Mouse (Mus musculus): ENCODE measurements around the gene Mms22l. TPM values are rescaled to one million over a fixed set of nuclear protein-coding genes. Genes with fewer than 3 reads are reported as not detected.

Gene Mms22l
- polyA plus RNA-seq, 1 experiment from 2014 or later = 15.3 TPM

- no peak overlapping the region for H3K9ac ChIP-seq (replicated peaks)
- no peaks in the 10 kb centered on the region for H3K9me3 ChIP-seq
- no peak overlapping the region for H3K4me2 ChIP-seq (replicated peaks)
- H3K27ac ChIP-seq = no peak overlapping the region
- 0 out of 2 replicates have a peak, but pooled peaks cover 7% of the 10 kb centered on the region for H3K36me3 ChIP-seq
- no peak for ATAC-seq
- no peaks in the 10 kb centered on the region for H3K27me3 ChIP-seq
- 98% methylated on average over 5 of the region's 5 CpGs for WGBS
- H3K4me3 ChIP-seq (replicated peaks) = no peak overlapping the region
- H3K4me1 ChIP-seq (replicated peaks) = no peaks in the 10 kb centered on the region
These were observed 81.3 kb downstream of the Mms22l start for GRCm38 (mm10) chr4:24577594-24577993.

- H3K4me2 ChIP-seq (replicated peaks) = no peak overlapping the region
- no peak for ATAC-seq
- H3K4me3 ChIP-seq (replicated peaks) = no peak overlapping the region
- H3K27ac ChIP-seq = no peak overlapping the region
- H3K27me3 ChIP-seq = no peaks in the 10 kb centered on the region
- 90% methylated on average over 1 of the region's 1 CpGs for WGBS
- 0 out of 2 replicates have a peak, but pooled peaks cover 3% of the 10 kb centered on the region for H3K36me3 ChIP-seq
- H3K4me1 ChIP-seq (replicated peaks) = no peaks in the 10 kb centered on the region
- H3K9ac ChIP-seq (replicated peaks) = no peak overlapping the region
- no peaks in the 10 kb centered on the region for H3K9me3 ChIP-seq
These were observed 86.0 kb downstream of the Mms22l start for GRCm38 (mm10) chr4:24582295-24582694.

GRCm38 (mm10) chr4:24583997-24584396 is 87.7 kb downstream of the Mms22l start:
- Histone ChIP-seq H3K36me3 (peaks cover 9% of the 10 kb centered on the region; the same call in 1 of the 2 replicates), H3K27me3 (no peaks in the 10 kb centered on the region), H3K9me3 (no peaks in the 10 kb centered on the region), H3K4me3 (replicated peaks) (no peak overlapping the region), H3K27ac (no peak overlapping the region), H3K4me2 (replicated peaks) (no peak overlapping the region), H3K9ac (replicated peaks) (no peak overlapping the region), H3K4me1 (replicated peaks) (no peaks in the 10 kb centered on the region)
- ATAC-seq = no peak
- 38% methylated on average over 3 of the region's 3 CpGs for WGBS

GRCm38 (mm10) chr4:24594824-24595223 is 98.6 kb downstream of the Mms22l start:
- Histone ChIP-seq H3K9ac (replicated peaks) (no peak overlapping the region), H3K4me1 (replicated peaks) (no peaks in the 10 kb centered on the region), H3K4me3 (replicated peaks) (no peak overlapping the region), H3K27ac (no peak overlapping the region), H3K36me3 (no peaks in the 10 kb centered on the region), H3K27me3 (no peaks in the 10 kb centered on the region), H3K4me2 (replicated peaks) (no peak overlapping the region), H3K9me3 (no peaks in the 10 kb centered on the region)
- ATAC-seq = no peak

GRCm38 (mm10) chr4:24596942-24597611 is 100.8 kb downstream of the Mms22l start:
- WGBS = 94% methylated on average over 6 of the region's 6 CpGs
- H3K27ac ChIP-seq = no peak overlapping the region
- no peak for ATAC-seq
- no peak overlapping the region for H3K4me3 ChIP-seq (replicated peaks)
- no peaks in the 10 kb centered on the region for H3K4me1 ChIP-seq (replicated peaks)
- H3K4me2 ChIP-seq (replicated peaks) = no peak overlapping the region
- no peak overlapping the region for H3K9ac ChIP-seq (replicated peaks)
- H3K36me3 ChIP-seq = 0 out of 2 replicates have a peak, but pooled peaks cover 4% of the 10 kb centered on the region
- H3K27me3 ChIP-seq = no peaks in the 10 kb centered on the region
- no peaks in the 10 kb centered on the region for H3K9me3 ChIP-seq

- Histone ChIP-seq H3K27ac (no peak overlapping the region), H3K36me3 (peaks cover 7% of the 10 kb centered on the region; the same call in 1 of the 2 replicates)
- ATAC-seq = no peak
These were observed 102.4 kb downstream of the Mms22l start for GRCm38 (mm10) chr4:24598637-24599036.

GRCm38 (mm10) chr4:24601711-24602110 is 105.5 kb downstream of the Mms22l start:
- no peak overlapping the region for H3K4me3 ChIP-seq (replicated peaks)

More at GRCm38 (mm10) chr4:24598637-24599036, 102.4 kb downstream of the Mms22l start:
- 87% methylated on average over 1 of the region's 1 CpGs for WGBS
- Histone ChIP-seq H3K9me3 (no peaks in the 10 kb centered on the region), H3K9ac (replicated peaks) (no peak overlapping the region), H3K4me2 (replicated peaks) (no peak overlapping the region), H3K27me3 (no peaks in the 10 kb centered on the region), H3K4me3 (replicated peaks) (no peak overlapping the region), H3K4me1 (replicated peaks) (no peaks in the 10 kb centered on the region)

GRCm38 (mm10) chr4:24609085-24609484 is 112.8 kb downstream of the Mms22l start:
- 90% methylated on average over 3 of the region's 3 CpGs for WGBS
- no peak for ATAC-seq
- no peak overlapping the region for H3K4me3 ChIP-seq (replicated peaks)

More at GRCm38 (mm10) chr4:24601711-24602110, 105.5 kb downstream of the Mms22l start:
- no peaks in the 10 kb centered on the region for H3K9me3 ChIP-seq
- WGBS = 90% methylated on average over 6 of the region's 6 CpGs
- no peak overlapping the region for H3K27ac ChIP-seq
- H3K27me3 ChIP-seq = no peaks in the 10 kb centered on the region
- no peak overlapping the region for H3K4me2 ChIP-seq (replicated peaks)
- no peak overlapping the region for H3K9ac ChIP-seq (replicated peaks)
- no peaks in the 10 kb centered on the region for H3K4me1 ChIP-seq (replicated peaks)
- H3K36me3 ChIP-seq = peaks cover 7% of the 10 kb centered on the region; the same call in 1 of the 2 replicates
- no peak for ATAC-seq

GRCm38 (mm10) chr4:24609564-24609963 is 113.3 kb downstream of the Mms22l start:
- Histone ChIP-seq H3K4me2 (replicated peaks) (no peak overlapping the region), H3K9ac (replicated peaks) (no peak overlapping the region), H3K27ac (no peak overlapping the region), H3K4me3 (replicated peaks) (no peak overlapping the region), H3K36me3 (no peaks in the 10 kb centered on the region), H3K9me3 (no peaks in the 10 kb centered on the region), H3K27me3 (no peaks in the 10 kb centered on the region), H3K4me1 (replicated peaks) (no peaks in the 10 kb centered on the region)
- 94% methylated on average over 2 of the region's 2 CpGs for WGBS
- no peak for ATAC-seq

More at GRCm38 (mm10) chr4:24609085-24609484, 112.8 kb downstream of the Mms22l start:
- H3K36me3 ChIP-seq = no peaks in the 10 kb centered on the region
- no peaks in the 10 kb centered on the region for H3K4me1 ChIP-seq (replicated peaks)
- no peak overlapping the region for H3K4me2 ChIP-seq (replicated peaks)
- no peak overlapping the region for H3K27ac ChIP-seq
- no peaks in the 10 kb centered on the region for H3K9me3 ChIP-seq
- no peaks in the 10 kb centered on the region for H3K27me3 ChIP-seq
- H3K9ac ChIP-seq (replicated peaks) = no peak overlapping the region

GRCm38 (mm10) chr4:24620005-24620404 is 123.8 kb downstream of the Mms22l start:
- H3K36me3 ChIP-seq = no peaks in the 10 kb centered on the region
- H3K4me3 ChIP-seq (replicated peaks) = no peak overlapping the region
- H3K27me3 ChIP-seq = no peaks in the 10 kb centered on the region
- H3K4me2 ChIP-seq (replicated peaks) = no peak overlapping the region
- no peak for ATAC-seq
- no peaks in the 10 kb centered on the region for H3K9me3 ChIP-seq
- 90% methylated on average over 6 of the region's 6 CpGs for WGBS
- H3K9ac ChIP-seq (replicated peaks) = no peak overlapping the region
- H3K27ac ChIP-seq = no peak overlapping the region
- H3K4me1 ChIP-seq (replicated peaks) = no peaks in the 10 kb centered on the region

GRCm38 (mm10) chr4:24620440-24620839 is 124.2 kb downstream of the Mms22l start:
- Histone ChIP-seq H3K4me2 (replicated peaks) (no peak overlapping the region), H3K9me3 (no peaks in the 10 kb centered on the region), H3K4me1 (replicated peaks) (no peaks in the 10 kb centered on the region), H3K9ac (replicated peaks) (no peak overlapping the region), H3K27me3 (no peaks in the 10 kb centered on the region), H3K27ac (no peak overlapping the region), H3K36me3 (no peaks in the 10 kb centered on the region), H3K4me3 (replicated peaks) (no peak overlapping the region)
- ATAC-seq = no peak
- 89% methylated on average over 5 of the region's 5 CpGs for WGBS

- Histone ChIP-seq H3K27ac (no peak overlapping the region), H3K36me3 (no peaks in the 10 kb centered on the region), H3K4me1 (replicated peaks) (no peaks in the 10 kb centered on the region), H3K27me3 (no peaks in the 10 kb centered on the region), H3K4me3 (replicated peaks) (no peak overlapping the region), H3K9me3 (no peaks in the 10 kb centered on the region), H3K4me2 (replicated peaks) (no peak overlapping the region), H3K9ac (replicated peaks) (no peak overlapping the region)
- WGBS = 79% methylated on average over 9 of the region's 9 CpGs
- no peak for ATAC-seq
These were observed 125.4 kb downstream of the Mms22l start for GRCm38 (mm10) chr4:24621422-24622187.

Measured in midbrain, embryonic 13.5 days (tissue).